Mouse (Mus musculus) forebrain, embryonic 16.5 days (tissue): ENCODE measurements around the gene Tmem120a. TPM values are rescaled to one million over a fixed set of nuclear protein-coding genes. Genes with fewer than 3 reads are reported as not detected.

Experiments used
- ATAC-seq: fragments of 200-750 bp; cut with Nextera tagmentation; 2 replicates; pipeline ENCODE4 v1.8.0; 2017; ENCODE audit warnings: mild to moderate bottlenecking, moderate library complexity
- H3K27ac ChIP-seq: fragments of 300-500 bp; sonication (generic); 2 replicates; pipeline ENCODE4 v1.5.1; 2014; ENCODE audit warnings: low read length, control low read depth
- H3K27me3 ChIP-seq: fragments of 300-500 bp; sonication (generic); replicated peaks from 2 replicates; pipeline ENCODE4 v1.6.1; 2014; ENCODE audit warnings: low read length; ENCODE audit not compliant: control insufficient read depth, insufficient read depth
- H3K36me3 ChIP-seq: fragments of 300-500 bp; sonication (generic); 2 replicates; pipeline ENCODE4 v1.6.1; 2014; ENCODE audit not compliant: control insufficient read depth, insufficient read depth
- H3K4me1 ChIP-seq: fragments of 300-500 bp; sonication (generic); replicated peaks from 2 replicates; pipeline ENCODE4 v1.6.1; 2014; ENCODE audit warnings: low read length; ENCODE audit not compliant: control insufficient read depth, insufficient read depth
- H3K4me2 ChIP-seq: fragments of 300-500 bp; sonication (generic); 2 replicates; pipeline ENCODE4 v1.6.1; 2014; ENCODE audit warnings: mild to moderate bottlenecking, low read length, control low read depth
- H3K4me3 ChIP-seq: fragments of 300-500 bp; sonication (generic); replicated peaks from 2 replicates; pipeline ENCODE4 v1.5.1; 2014; ENCODE audit warnings: mild to moderate bottlenecking, low read length, control low read depth
- H3K9ac ChIP-seq: fragments of 300-500 bp; sonication (generic); replicated peaks from 2 replicates; pipeline ENCODE4 v1.6.1; 2014; ENCODE audit warnings: low read depth, low read length, control low read depth
- H3K9me3 ChIP-seq: fragments of 300-500 bp; sonication (generic); 2 replicates; pipeline ENCODE4 v1.6.1; 2016; ENCODE audit warnings: low read length; ENCODE audit not compliant: control insufficient read depth
- WGBS: fragments of 180-500 bp; shearing (Covaris S2); extraction: QIAGEN DNeasy Blood & Tissue Kit; methylation state at CpG from one replicate; pipeline ENCODE4 v1.1.7; 2014; 5-methylcytosine and 5-hydroxymethylcytosine counted together
- polyA plus RNA-seq: library from polyadenylated mRNA; unstranded; fragments of >200 nt; fragmentation: Nextera tagmentation; extraction: Ambion mirVana; gene quantifications from 2 replicates; pipeline ENCODE4 v1.2.1, GENCODE M21; 2015

Tmem120a gene
- 81.3 and 82.9 TPM in 2 replicates for polyA plus RNA-seq

- Histone ChIP-seq H3K36me3 (peaks cover 8% of the 10 kb centered on the region), H3K4me2 (peak within 1 kb of the TSS; percentile 98), H3K9ac (peak within 1 kb of the TSS; percentile 72), H3K4me3 (peak within 1 kb of the TSS; percentile 73), H3K27ac (no peak within 1 kb of the TSS), H3K9me3 (no peaks in the 10 kb centered on the region), H3K27me3 (no peaks in the 10 kb centered on the region), H3K4me1 (peaks cover 17% of the 10 kb centered on the region)
- ATAC-seq = peak; percentile 98
- under 1% methylated on average over 60 of the region's 60 CpGs for WGBS
Observed at GRCm38 (mm10) chr5:135743741-135744609, at the start of gene Tmem120a. Gene Tmem120a, minus strand, starts transcription at chr5:135744448.

DNA sequence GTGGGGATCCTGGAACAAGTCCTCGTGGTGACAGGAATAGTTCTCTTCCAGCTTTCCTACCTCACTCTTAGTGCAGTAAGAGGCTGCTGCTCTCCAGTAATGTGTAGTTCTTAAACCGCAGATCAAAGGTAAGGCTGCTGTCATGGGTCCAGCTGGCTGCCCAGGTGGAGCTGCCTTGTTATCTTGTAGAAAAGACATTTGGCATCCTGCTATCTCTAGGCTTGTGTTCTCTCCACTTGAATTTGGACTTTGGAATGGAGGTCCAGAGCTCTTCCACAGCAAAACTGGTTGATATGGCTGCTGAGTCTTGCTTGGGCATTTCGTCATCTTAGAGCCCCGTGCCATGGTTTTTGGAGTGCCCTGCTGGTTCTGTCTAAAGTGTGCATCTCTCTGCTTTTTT is 38.7 kb upstream of the Tmem120a start:
- no peak overlapping the region for H3K4me3 ChIP-seq
- no peak overlapping the region for H3K4me2 ChIP-seq
- peaks cover 20% of the 10 kb centered on the region for H3K4me1 ChIP-seq
- H3K9ac ChIP-seq = no peak overlapping the region
- 89% methylated on average over 4 of the region's 4 CpGs for WGBS
- H3K27me3 ChIP-seq = no peaks in the 10 kb centered on the region
- no peaks in the 10 kb centered on the region for H3K9me3 ChIP-seq
- H3K27ac ChIP-seq = no peak overlapping the region
- no peak for ATAC-seq
- H3K36me3 ChIP-seq = peaks cover 40% of the 10 kb centered on the region

DNA sequence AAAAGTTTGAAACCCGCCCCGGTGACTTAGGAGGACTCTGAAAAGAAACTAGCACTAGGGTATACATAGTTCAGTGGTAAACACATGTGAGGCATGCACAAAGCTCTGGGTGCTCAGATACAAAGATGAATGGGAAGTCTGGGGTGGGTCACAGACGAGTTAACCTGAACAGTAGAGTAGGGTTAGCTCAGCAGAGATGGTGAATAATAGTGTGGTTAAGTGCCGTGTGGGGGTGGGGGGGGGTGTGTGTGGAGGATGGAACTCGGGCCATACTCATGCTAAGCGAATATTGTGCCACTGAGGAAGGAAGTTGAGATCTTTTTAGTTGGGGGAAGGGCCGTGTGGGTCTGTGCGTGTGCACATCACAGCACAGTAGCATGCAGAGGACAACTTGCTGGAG is 36.1 kb upstream of the Tmem120a start:
- no peaks in the 10 kb centered on the region for H3K9me3 ChIP-seq
- peaks cover 19% of the 10 kb centered on the region for H3K36me3 ChIP-seq
- H3K4me3 ChIP-seq = no peak overlapping the region
- H3K27ac ChIP-seq = no peak overlapping the region
- WGBS = 90% methylated on average over 8 of the region's 8 CpGs
- H3K4me1 ChIP-seq = peaks cover 28% of the 10 kb centered on the region
- no peak overlapping the region for H3K9ac ChIP-seq
- no peak overlapping the region for H3K4me2 ChIP-seq
- no peaks in the 10 kb centered on the region for H3K27me3 ChIP-seq
- no peak for ATAC-seq

DNA sequence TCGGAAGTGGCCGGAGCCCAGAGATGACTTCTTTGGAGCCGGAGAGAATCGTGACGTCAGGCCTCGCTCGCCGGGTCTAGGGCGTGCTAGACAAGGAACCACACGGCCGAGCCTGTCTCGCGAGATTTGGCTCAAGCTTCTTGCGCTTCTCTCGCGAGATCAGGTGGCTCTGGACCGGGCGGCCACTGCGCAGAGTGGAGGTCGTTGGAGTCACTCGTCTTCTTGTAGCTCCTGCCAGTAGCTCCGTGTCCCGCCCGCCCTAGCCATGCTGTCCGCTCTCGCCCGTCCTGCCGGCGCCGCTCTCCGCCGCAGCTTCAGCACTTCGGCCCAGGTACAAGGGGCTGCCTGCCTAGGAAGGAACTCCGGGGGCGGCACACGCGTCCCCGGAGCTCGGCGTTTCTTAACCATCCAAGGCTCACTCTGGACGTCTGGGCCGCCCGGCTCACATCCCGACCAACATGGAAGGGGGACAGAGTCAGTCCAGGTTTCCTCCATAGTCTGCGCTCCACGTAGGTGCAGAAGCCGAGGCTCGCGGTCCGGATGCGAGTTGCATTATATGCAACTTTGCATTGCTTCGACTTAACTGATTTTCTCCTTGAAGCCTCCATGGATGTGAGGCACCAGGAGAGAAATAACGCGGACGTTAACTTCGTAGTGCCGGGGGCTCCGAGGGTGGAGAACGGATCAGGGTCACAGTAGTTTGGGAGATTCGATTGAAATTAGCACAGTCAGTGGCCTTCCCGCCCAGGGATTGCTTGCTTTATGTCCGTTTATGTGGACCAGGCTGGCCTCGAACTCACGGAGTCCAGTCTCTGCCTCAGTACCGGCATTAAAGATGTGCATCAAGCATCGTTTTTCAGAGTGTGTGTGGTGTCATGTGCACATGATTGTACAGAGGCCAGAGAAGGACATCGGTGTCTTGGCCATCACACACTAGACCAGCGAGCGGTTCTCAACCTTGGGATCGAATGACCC is 34.5 kb upstream of the Tmem120a start, which contains the start of gene Mdh2:
Gene Mdh2, plus strand, starts transcription at position 10 of the 975 bp plus-strand sequence.
- Histone ChIP-seq H3K4me3 (peak within 1 kb of the TSS; percentile 73), H3K4me2 (peak within 1 kb of the TSS; percentile 94), H3K36me3 (0 out of 2 replicates have a peak, but pooled peaks cover 6% of the 10 kb centered on the region), H3K4me1 (peaks cover 28% of the 10 kb centered on the region), H3K27ac (peak within 1 kb of the TSS; percentile 80), H3K9me3 (no peaks in the 10 kb centered on the region), H3K9ac (peak within 1 kb of the TSS; percentile 80), H3K27me3 (no peaks in the 10 kb centered on the region)
- 1% methylated on average over 69 of the region's 70 CpGs for WGBS
- ATAC-seq = peak; percentile 98

GRCm38 (mm10) chr5:135777796-135778470 is 33.7 kb upstream of the Tmem120a start, which contains the start of gene Styxl1:
Gene Styxl1, minus strand, starts transcription at chr5:135778385.
- peak within 1 kb of the TSS; percentile 94 for H3K4me2 ChIP-seq
- H3K9ac ChIP-seq = peak within 1 kb of the TSS; percentile 80
- WGBS = under 1% methylated on average over 42 of the region's 45 CpGs
- H3K4me1 ChIP-seq = peaks cover 28% of the 10 kb centered on the region
- no peaks in the 10 kb centered on the region for H3K36me3 ChIP-seq
- no peaks in the 10 kb centered on the region for H3K9me3 ChIP-seq
- H3K4me3 ChIP-seq = peak within 1 kb of the TSS; percentile 73
- peak within 1 kb of the TSS; percentile 80 for H3K27ac ChIP-seq
- ATAC-seq = peak; percentile 90
- no peaks in the 10 kb centered on the region for H3K27me3 ChIP-seq

DNA sequence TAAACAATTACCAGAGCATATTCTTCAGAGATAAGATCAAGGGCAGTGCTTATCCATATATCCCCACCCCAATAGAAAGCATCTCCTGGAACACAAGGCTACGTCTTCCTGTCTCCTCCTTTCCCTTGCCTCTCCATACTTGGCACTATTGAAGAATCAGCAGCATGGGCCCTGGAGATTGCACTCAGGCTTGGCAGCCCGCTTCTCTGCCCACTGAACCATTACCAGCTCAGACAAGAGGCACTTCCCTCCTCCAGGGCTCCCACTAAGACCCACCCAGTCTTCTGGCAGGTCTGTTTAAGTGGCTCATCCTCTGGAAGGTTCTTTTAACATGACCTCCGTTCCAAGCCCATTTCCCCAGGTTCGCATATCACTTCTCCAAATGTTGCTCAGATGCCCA is 32.3 kb upstream of the Tmem120a start:
- H3K4me3 ChIP-seq = no peak overlapping the region
- no peaks in the 10 kb centered on the region for H3K9me3 ChIP-seq
- WGBS = 83% methylated on average over 4 of the region's 4 CpGs
- ATAC-seq = no peak
- H3K4me2 ChIP-seq = no peak overlapping the region
- H3K9ac ChIP-seq = no peak overlapping the region
- peaks cover 28% of the 10 kb centered on the region for H3K4me1 ChIP-seq
- no peak overlapping the region for H3K27ac ChIP-seq
- no peaks in the 10 kb centered on the region for H3K36me3 ChIP-seq
- H3K27me3 ChIP-seq = no peaks in the 10 kb centered on the region

- Histone ChIP-seq H3K4me2 (no peak overlapping the region), H3K4me1 (peaks cover 4% of the 10 kb centered on the region), H3K9ac (no peak overlapping the region), H3K4me3 (no peak overlapping the region), H3K27me3 (no peaks in the 10 kb centered on the region), H3K36me3 (no peaks in the 10 kb centered on the region), H3K27ac (no peak overlapping the region), H3K9me3 (no peaks in the 10 kb centered on the region)
- WGBS = 71% methylated on average over 3 of the region's 3 CpGs
- no peak for ATAC-seq
Observed at GRCm38 (mm10) chr5:135772519-135772918, 28.3 kb upstream of the Tmem120a start.

DNA sequence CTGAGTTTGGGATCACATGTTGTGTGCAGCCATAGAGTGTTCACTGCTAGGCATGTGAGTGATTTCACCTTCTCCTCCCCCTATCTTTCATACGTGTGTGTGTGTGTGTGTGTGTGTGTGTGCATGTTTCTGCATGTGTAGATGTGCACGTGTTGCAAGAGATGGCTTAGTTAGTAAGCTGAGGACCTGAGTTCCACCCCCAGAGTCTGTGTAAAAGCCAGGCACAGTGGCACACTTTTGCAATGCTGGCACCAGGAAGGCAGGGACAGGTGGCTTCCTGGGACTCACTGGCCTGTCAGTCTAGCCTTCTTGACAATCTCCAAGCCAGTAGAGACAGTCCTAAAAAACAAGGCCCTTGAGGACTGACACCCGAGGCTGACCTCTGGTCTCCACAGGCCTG is 20.7 kb upstream of the Tmem120a start:
- Histone ChIP-seq H3K4me3 (no peak overlapping the region), H3K27ac (no peak overlapping the region), H3K9me3 (no peaks in the 10 kb centered on the region), H3K27me3 (no peaks in the 10 kb centered on the region), H3K4me2 (no peak overlapping the region), H3K9ac (no peak overlapping the region), H3K36me3 (no peaks in the 10 kb centered on the region), H3K4me1 (no peaks in the 10 kb centered on the region)
- ATAC-seq = no peak
- WGBS = 67% methylated on average over 3 of the region's 3 CpGs
